Mouse (Mus musculus) NIH3T3 (cell line): ENCODE measurements around the gene Nyap2.
"Not testable (repeated sequence)": the region's sequence is repeated elsewhere in the genome, so short reads cannot be mapped to it uniquely, and the experiment has no call there.

Experiments
- DNase-seq: peaks from one replicate; pipeline ENCODE4 v3.0.0-alpha.2; 2012; ENCODE audit warnings: low read depth

Nyap2 gene

GRCm38 (mm10) chr1:81180686-81181085, 103.9 kb downstream of the Nyap2 start:
- DNase-seq: no peak

- DNase-seq: no peak
Observed at GRCm38 (mm10) chr1:81209536-81209935, 132.8 kb downstream of the Nyap2 start.

- DNase-seq: no peak
Observed at GRCm38 (mm10) chr1:81211491-81211890, 134.7 kb downstream of the Nyap2 start.

DNA sequence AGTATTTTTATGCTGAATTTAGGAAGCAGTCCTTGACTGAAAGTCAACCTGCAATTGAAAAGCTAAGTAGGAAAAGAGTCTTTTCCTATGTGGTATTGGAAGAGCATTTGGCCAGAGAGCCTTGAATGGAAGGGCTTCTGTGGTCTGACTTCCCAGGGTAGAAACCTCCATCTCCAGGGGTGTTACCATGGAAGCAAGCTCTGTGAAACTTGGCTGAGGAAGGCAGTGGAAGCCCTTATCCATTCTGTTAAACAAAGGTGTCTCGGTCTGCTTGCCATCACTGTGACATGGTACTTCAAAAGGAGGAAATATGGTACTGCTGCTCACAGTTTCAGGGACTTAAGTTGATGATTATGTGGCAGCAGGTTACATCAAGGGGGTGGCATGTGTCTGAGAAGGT, 143.0 kb downstream of the Nyap2 start:
- no peak for DNase-seq

- no peak for DNase-seq
Observed at GRCm38 (mm10) chr1:81231759-81232406, 155.1 kb downstream of the Nyap2 start.

GRCm38 (mm10) chr1:81232407-81232789, 155.6 kb downstream of the Nyap2 start:
- not testable (repeated sequence) for DNase-seq

DNA sequence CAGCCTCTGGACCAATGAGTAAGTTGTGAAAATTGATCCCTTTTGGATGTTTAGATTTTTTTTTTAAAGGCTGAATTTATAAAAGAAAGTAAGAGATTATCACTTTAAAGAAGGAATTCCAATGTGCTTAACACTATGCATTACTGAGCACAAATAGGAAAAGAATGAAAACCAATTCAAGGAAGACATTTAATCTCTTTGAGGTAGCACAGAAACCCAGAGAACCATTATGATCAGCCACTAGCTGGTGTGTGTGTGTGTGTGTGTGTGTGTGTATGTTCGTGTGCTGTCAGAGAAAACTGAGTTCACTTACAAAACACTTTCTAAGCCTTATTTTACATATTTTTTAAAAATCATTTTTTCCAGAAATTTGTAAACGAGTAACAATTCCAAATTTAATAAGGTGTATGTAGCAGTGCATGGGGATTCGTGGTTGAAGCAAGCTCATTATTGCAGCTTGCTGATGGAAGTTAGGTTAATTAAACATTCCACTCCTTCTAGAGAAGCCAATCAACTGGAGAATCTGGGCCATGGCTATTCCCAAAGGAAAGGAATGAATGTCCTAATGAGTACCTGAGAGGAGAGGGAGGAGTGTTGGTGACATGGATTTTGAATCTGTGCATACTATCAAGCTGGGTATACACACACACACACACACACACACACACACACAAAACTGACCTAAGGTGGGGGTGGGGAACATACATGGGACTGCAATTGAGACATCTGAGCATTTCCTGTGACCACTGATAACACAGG, 171.9 kb downstream of the Nyap2 start:
- DNase-seq: no peak

- DNase-seq: peak; percentile 17
Observed at GRCm38 (mm10) chr1:81250068-81250467, 173.3 kb downstream of the Nyap2 start.

GRCm38 (mm10) chr1:81266441-81266840, 189.7 kb downstream of the Nyap2 start:
- DNase-seq: no peak

- DNase-seq: peak; percentile 1
Observed at GRCm38 (mm10) chr1:81280978-81281377, 204.2 kb downstream of the Nyap2 start.

- DNase-seq: no peak
Observed at GRCm38 (mm10) chr1:81285633-81286032, 208.9 kb downstream of the Nyap2 start.

- DNase-seq: peak; percentile 63
Observed at GRCm38 (mm10) chr1:81287088-81287487, 210.3 kb downstream of the Nyap2 start.

GRCm38 (mm10) chr1:81300735-81301134, 224.0 kb downstream of the Nyap2 start:
- DNase-seq: peak; percentile 18

GRCm38 (mm10) chr1:81301661-81302060, 224.9 kb downstream of the Nyap2 start:
- peak; percentile 61 for DNase-seq

DNA sequence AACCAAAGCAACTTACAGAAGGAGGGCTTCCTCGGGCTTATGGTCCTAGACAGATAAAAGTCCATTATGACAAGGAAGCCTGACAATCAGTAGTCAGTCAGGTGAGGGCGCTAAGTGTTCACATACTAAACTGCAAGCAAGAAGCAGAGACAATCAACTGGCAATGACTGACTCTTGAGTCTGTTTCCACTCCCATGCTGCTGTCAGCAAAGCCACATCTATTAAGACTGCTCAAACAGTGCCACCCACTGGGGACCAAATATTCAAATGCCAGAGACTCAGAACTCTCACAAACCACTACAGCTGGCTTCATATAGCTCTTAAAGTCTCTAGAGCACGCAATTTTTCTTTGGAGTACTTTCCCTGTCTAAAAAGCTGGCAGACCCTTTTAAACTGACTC, 226.6 kb downstream of the Nyap2 start:
- peak; percentile 12 for DNase-seq

DNA sequence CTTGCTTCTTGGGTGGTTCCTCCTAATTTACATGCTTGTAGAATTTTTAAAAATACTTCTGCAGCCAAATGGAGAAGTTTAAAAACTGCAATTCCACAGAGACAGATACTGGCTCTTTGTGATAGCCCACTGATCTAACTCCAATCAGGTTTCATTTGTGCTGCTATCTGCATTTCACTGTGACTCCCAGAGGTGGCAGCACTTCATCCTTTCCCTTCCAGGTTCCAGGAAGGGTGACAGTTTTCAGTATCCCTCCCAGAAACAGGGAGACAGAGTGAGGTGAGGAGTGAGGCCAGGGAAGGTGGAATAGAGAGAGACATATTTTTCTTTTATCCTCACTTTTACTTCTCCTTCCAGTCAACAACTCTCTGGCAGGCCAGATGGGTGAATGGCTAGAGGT, 230.7 kb downstream of the Nyap2 start:
- no peak for DNase-seq

DNA sequence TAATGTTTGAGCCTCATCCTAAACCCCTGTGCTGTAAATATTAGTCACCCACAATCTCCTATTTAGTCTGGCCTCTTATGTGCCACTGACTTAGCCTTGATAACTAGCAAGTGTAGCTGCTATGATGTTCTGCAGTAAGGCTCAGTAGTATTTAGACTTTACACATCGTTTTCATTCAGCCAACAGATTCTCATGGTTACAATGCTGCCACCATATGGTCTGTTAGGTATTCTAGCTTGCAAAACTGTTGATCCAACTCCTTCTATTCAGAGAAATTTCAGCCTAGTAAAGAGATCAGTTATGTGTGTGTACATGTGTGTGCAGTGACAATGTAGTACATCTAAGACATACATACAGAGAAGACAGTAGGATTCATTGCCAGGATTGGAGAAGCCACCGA, 231.2 kb downstream of the Nyap2 start:
- DNase-seq: no peak

- DNase-seq: peak; percentile 88
Observed at GRCm38 (mm10) chr1:81310087-81310626, 233.4 kb downstream of the Nyap2 start.

GRCm38 (mm10) chr1:81316403-81316994, 239.7 kb downstream of the Nyap2 start:
- DNase-seq: peak; percentile 92

GRCm38 (mm10) chr1:81316995-81317413, 240.3 kb downstream of the Nyap2 start:
- DNase-seq: no peak

- no peak for DNase-seq
Observed at GRCm38 (mm10) chr1:81387722-81388121, 311.0 kb downstream of the Nyap2 start.
